Mouse (Mus musculus) layer of hippocampus, adult 9-10 months (tissue): ENCODE results near the gene 2900011O08Rik.

Experiments used
- DNase-seq: peaks from one replicate; pipeline ENCODE4 v3.0.0; 2022; ENCODE audit warnings: low spot score

The 2900011O08Rik gene

DNA sequence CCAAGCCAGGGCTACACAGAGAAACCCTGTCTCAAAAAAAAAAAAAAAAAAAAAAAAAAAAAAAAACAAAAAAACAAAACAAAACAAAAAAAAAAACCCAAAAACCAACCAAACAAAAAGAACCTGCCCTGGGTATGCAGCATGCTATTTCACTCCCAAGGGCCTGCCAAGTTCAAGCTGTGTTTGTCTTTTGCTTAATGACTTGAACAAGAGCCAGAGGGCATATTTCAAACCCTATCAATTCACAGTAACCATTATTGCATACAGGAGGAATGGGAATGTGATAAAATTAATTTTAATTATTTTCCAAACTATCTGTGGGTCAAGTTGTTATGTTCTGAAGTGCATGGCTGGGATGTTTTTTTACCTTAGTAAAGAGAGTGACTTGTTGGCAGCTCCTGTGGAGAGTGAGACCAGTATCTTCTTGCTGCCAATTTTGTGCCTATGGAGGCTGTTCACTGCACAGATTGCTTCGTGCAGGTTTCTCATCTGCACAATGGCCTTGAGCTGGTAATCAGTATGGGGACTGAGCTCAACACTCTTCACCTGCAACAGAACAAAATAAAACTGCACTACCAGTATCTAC is 151.7 kb downstream of the 2900011O08Rik start:
- no peak for DNase-seq

DNA sequence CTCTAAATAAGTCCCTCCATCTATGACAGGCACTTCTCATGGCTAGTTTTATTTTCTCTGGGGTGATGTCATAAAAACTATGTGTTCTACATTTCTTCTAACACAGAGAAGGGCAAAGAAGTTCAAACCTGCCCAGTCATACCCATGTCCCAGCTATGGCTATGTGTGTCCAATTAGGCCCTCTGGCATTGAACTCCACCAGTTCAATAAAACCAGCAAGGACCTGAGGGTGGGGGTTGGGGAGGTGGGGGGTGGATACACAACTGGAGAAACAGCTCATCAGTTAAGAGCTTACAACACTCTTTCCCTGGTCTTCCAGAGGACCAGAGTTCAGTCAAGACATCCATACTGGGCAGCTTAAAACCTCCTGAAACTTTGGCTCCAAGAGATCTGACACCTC is 152.7 kb downstream of the 2900011O08Rik start:
- DNase-seq, result no peak

DNA sequence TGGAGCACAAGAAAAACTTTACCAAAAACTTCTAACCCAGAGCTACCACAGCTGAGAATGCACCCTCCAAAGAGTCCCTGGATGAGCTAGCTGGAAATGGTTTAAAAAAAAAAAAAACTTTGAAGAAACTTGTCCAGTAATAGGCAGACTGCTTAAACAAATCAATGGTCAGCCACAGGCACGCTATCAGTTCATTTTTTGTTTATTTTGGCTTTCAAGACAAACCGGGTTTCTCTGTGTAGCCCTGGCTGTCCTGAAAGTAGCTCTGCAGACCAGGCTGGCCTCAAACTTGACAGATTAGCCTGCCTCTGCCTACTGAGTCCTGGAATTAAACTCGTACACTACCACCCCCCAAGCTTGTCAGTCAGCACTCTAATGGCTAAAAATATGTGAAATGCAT is 156.9 kb downstream of the 2900011O08Rik start:
- DNase-seq, result no peak

DNA sequence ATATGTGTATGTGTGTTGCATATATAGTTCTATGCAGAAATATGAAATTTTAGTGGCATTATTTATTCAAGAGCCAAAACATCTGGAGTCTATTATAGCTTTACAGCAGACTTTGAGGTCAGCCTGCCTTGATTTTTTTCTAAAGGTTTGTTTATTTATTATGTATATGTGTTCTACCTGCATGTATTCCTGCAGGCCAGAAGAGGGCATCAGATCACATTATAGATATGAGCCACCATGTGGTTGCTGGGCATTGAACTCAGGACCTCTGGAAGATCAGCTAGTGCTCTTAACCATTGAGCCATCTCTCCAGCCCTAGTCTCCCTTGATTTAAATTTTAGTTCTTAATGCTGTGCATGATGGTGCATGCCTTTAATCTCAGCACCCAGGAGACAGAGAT is 161.3 kb downstream of the 2900011O08Rik start:
- DNase-seq, result no peak
